Mouse (Mus musculus) kidney, adult 2 months (tissue): ENCODE results near the gene AI837181. TPM values are rescaled to one million over a fixed set of nuclear protein-coding genes. Genes with fewer than 3 reads are reported as not detected.
A peak's percentile ranks its signal among the peaks of the same experiment; 100 is the strongest.

ENCODE experiments used
- DNase-seq: peaks from one replicate; pipeline ENCODE4 v3.0.0; 2021
- H3K27ac ChIP-seq: fragments of 200-500 bp; 2 replicates; pipeline ENCODE4 v1.5.1; 2012; ENCODE audit warnings: low read depth, low read length, control low read depth, inconsistent platforms; ENCODE audit not compliant: insufficient read depth
- H3K27me3 ChIP-seq: fragments of 200-500 bp; replicated peaks from 2 replicates; pipeline ENCODE4 v1.6.1; 2012; ENCODE audit warnings: mild to moderate bottlenecking, moderate library complexity, low read length, inconsistent platforms; ENCODE audit not compliant: control insufficient read depth, insufficient read depth
- H3K36me3 ChIP-seq: fragments of 200-500 bp; 2 replicates; pipeline ENCODE4 v1.6.1; 2012; ENCODE audit warnings: mild to moderate bottlenecking, moderate library complexity, low read length, inconsistent platforms; ENCODE audit not compliant: control insufficient read depth, insufficient read depth
- H3K4me1 ChIP-seq: fragments of 200-500 bp; 2 replicates; pipeline ENCODE4 v1.6.1; 2011; ENCODE audit warnings: low read length; ENCODE audit not compliant: control insufficient read depth, insufficient read depth
- H3K4me3 ChIP-seq: fragments of 200-500 bp; 2 replicates; pipeline ENCODE4 v1.5.1; 2011; ENCODE audit warnings: mild to moderate bottlenecking, low read depth, low read length, control low read depth; ENCODE audit not compliant: insufficient read depth
- CTCF ChIP-seq: fragments of 200-500 bp; conservative IDR thresholded peaks from 2 replicates; pipeline ENCODE4 v1.5.1; 2011; ENCODE audit warnings: low read depth, mild to moderate bottlenecking, control low read depth, low read length, moderate library complexity, mixed read lengths; ENCODE audit not compliant: insufficient read depth, insufficient read length
- POLR2A ChIP-seq: fragments of 200-500 bp; IDR thresholded peaks from one replicate; pipeline ENCODE4 v1.6.1; 2011; ENCODE audit warnings: low read depth, low read length, control low read depth
- WGBS: fragments of 180-500 bp; shearing (Covaris S2); methylation state at CpG from one replicate; pipeline ENCODE4 v1.1.7; 2018; 5-methylcytosine and 5-hydroxymethylcytosine counted together
- polyA plus RNA-seq: library from polyadenylated mRNA; depleted of rRNA; stranded (reverse); fragments of >200 nt; gene quantifications from 2 replicates; pipeline ENCODE4 v1.2.3, GENCODE M21; 2012

Gene AI837181
- polyA plus RNA-seq, 1 experiment, result 71.4 TPM

DNA sequence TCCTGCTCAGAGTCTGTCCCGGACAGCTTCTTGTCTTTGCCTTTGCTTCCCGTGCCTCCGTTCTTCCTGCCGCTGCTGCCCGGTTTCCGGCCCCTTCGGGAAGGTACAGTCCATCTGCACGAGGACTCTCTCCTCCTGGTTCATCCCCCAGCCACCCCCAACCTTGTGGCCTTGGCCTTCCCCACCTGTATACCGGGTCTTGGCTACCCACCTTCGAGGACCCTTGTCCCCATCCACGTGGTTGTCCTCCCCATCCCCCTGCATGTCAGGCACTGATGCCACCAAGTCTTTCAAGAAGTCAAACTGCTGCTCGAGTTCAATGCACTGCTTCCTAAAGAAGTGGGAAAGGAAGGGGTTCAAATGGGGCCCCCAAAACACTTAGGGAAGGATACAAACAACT lies 1.4 kb upstream of the AI837181 start:
- Histone ChIP-seq H3K4me1 (peaks cover 20% of the 10 kb centered on the region), H3K36me3 (no peaks in the 10 kb centered on the region; the same call in 1 of the 2 replicates), H3K27ac (no peak overlapping the region), H3K27me3 (no peaks in the 10 kb centered on the region), H3K4me3 (peak overlapping the region; percentile 96)
- DNase-seq, result no peak
- TF ChIP-seq CTCF (no peak), POLR2A (no peak)
- WGBS, result 50% methylated on average over 12 of the region's 12 CpGs

DNA sequence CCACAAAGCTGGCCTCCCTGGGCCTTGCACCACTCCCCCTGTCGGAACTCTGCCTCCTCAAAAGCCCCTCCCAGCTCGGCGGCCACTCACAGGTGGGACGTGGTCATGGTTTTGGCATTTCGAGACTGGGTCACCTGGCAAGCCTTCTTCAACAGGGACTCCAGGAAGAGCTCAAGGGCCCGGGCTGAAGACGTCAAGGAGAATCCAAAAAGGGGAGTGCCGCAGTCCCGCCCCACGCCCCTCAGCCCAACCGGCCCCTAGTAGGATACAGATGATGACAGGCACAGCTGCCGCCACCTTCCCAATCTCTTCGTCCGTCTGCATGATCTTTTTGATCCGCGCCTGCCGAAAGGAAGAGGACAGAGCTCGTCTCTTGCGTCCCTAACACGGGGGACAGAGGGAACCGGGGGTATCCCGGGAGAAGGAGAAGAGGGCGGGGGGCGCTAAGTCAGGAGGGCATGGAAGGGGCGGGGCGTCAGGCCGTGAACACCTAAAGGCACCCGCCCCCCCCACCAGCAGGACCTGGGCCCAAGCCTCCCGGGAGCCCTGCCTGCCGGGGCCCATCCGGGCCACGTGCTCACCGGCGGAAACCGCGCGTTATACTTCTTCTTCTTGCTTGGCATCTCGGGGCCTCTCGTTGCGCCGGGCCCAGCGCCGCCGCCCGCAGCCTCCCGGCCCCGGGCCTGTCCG lies 707 bp upstream of the AI837181 start:
- H3K36me3 ChIP-seq, result no peaks in the 10 kb centered on the region; the same call in 1 of the 2 replicates
- peak; percentile 68 for DNase-seq

DNA sequence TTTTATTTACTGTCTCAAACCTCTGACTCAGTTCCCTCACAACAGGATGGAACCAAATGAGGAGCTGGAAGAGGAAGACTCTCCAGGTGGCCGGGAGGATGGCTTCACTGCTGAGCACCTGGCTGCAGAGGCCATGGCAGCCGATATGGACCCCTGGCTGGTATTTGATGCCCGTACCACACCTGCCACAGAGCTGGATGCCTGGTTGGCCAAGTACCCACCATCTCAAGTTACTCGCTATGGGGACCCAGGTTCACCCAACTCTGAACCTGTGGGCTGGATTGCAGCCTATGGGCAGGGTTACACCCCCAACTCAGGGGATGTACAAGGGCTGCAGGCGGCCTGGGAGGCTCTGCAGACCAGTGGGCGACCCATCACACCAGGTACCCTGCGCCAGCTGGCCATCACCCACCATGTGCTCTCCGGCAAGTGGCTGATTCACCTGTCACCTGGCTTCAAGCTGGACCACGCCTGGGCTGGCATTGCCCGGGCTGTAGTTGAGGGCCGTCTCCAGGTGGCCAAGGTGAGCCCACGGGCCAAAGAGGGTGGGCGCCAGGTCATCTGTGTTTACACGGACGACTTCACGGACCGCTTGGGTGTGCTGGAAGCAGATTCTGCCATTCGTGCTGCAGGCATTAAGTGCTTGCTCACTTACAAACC lies 1.1 kb downstream of the AI837181 start:
- WGBS, result 62% methylated on average over 18 of the region's 18 CpGs
- TF ChIP-seq CTCF (no peak), POLR2A (no peak)
- DNase-seq, result no peak

More for the DNA sequence above, 707 bp upstream of the AI837181 start:
- TF ChIP-seq POLR2A, result no peak
- 0 out of 2 replicates have a peak, but pooled peaks have one; percentile 16 for TF ChIP-seq CTCF
- H3K27ac ChIP-seq, result peak overlapping the region; percentile 89
- peak overlapping the region; percentile 96 for H3K4me3 ChIP-seq
- H3K27me3 ChIP-seq, result no peaks in the 10 kb centered on the region
- peaks cover 20% of the 10 kb centered on the region for H3K4me1 ChIP-seq
- 2% methylated on average over 48 of the region's 48 CpGs for WGBS

DNA sequence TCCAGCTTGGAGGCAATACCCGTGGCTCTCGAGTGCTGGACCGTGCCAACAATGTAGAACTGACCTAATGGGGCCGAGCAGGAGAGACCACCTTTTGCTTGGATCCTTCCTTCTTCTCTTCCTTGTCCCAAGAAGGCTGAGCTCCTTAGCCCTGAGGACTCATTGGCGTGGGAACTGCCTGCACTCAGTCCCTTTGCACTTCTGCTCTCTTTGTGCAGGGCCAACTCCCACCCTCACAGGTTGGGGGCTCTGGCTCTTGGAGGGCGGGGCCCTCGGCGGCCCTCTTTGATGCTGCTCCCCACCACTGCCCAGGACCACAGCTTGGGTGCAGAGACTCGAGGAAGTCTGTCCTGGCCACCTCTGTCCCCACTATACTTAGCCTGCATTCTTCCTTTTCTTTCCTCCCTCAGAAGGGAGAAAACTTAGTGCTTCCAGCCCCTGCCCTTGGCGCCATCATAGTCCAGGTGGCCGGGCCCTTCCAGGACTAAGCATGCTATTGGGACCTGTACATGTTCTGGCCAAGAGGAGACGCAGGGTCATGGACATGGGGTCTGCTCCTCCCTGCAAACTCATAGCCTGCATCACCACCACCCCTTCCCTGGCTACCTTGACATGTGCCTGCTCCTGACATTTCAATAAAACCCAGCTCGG lies 1.8 kb downstream of the AI837181 start:
- Histone ChIP-seq H3K27me3 (no peaks in the 10 kb centered on the region), H3K27ac (no peak overlapping the region), H3K4me1 (peaks cover 20% of the 10 kb centered on the region), H3K36me3 (no peaks in the 10 kb centered on the region; the same call in 1 of the 2 replicates), H3K4me3 (no peak overlapping the region)
- no peak for DNase-seq
- TF ChIP-seq CTCF, result no peak
- TF ChIP-seq POLR2A, result no peak
- WGBS, result 79% methylated on average over 13 of the region's 13 CpGs

More for the DNA sequence above, 1.1 kb downstream of the AI837181 start:
- Histone ChIP-seq H3K27me3 (no peaks in the 10 kb centered on the region), H3K4me3 (peak overlapping the region; percentile 89), H3K4me1 (peaks cover 20% of the 10 kb centered on the region), H3K36me3 (no peaks in the 10 kb centered on the region; the same call in 1 of the 2 replicates), H3K27ac (peak overlapping the region; percentile 85)

DNA sequence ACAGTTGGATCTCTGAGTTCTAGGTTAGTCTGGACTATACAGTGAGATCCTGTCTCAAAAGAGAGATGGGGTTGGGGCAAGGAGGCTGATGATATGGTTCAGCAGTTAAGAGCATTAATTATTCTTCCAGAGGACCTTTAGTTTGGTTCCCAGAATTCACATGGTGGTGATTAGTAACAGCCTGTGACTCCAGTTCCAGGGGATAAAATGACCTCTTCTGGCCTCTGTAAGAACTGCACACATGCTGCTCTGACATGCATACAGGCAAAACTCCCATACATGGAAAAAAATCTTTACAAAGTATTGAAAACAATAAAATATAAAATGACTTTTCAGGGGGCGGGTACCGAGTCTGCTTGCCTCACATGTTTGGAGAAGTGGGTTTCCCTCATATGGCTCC lies 3.1 kb downstream of the AI837181 start:
- peak; percentile 79 for DNase-seq
- no peak overlapping the region for H3K27ac ChIP-seq
- 62% methylated on average over 2 of the region's 2 CpGs for WGBS
- H3K36me3 ChIP-seq, result no peaks in the 10 kb centered on the region; the same call in 1 of the 2 replicates
- no peak overlapping the region for H3K4me3 ChIP-seq
- peaks cover 18% of the 10 kb centered on the region for H3K4me1 ChIP-seq
- no peaks in the 10 kb centered on the region for H3K27me3 ChIP-seq
- TF ChIP-seq CTCF, result peak; percentile 35
- TF ChIP-seq POLR2A, result no peak

DNA sequence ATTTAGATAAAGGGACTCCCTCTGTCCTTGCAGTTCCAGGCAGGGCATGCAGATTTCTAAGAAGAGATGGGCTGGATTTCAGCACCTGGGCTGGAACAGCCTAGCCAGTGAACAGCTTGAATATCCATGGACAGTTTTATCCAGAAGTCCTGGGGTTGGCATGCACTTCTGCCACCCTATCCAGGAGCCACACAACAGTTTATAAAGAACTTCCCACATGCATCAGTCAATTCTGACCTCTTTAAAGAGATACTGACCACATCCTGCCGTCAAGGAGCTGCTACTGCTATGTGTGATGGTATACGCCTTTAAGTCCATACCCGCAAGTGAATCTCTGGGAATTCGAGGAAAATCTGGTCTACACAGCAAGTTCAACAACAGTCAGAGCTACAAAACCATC lies 4.3 kb downstream of the AI837181 start:
- Histone ChIP-seq H3K36me3 (no peaks in the 10 kb centered on the region; the same call in 1 of the 2 replicates), H3K4me3 (no peak overlapping the region), H3K27me3 (no peaks in the 10 kb centered on the region), H3K4me1 (peaks cover 20% of the 10 kb centered on the region), H3K27ac (no peak overlapping the region)
- WGBS, result 74% methylated on average over 4 of the region's 4 CpGs
- no peak for TF ChIP-seq POLR2A
- TF ChIP-seq CTCF, result no peak
- no peak for DNase-seq

DNA sequence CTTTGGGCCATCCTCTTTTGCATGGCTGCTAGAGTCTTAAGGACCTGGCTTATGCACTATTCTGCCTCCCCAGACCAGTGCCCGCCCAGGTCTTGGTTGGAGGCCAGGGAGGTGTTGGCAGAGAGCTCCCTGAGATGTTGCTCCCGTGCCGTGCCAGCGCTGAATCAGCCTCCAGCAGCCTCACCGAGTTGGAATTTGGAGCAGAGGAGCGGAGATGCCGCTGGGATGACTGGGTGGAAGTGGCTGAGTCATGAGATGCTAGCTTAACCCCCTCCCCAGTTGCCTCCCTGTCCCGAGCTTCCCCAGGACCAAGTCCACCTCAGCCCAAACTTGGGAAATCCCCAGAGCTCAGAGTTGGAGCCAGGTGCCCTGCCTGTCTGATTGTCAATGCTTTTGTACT lies 4.9 kb downstream of the AI837181 start:
- no peaks in the 10 kb centered on the region; the same call in 1 of the 2 replicates for H3K36me3 ChIP-seq
- no peak for TF ChIP-seq CTCF
- WGBS, result 42% methylated on average over 8 of the region's 8 CpGs
- peaks cover 20% of the 10 kb centered on the region for H3K4me1 ChIP-seq
- H3K27me3 ChIP-seq, result no peaks in the 10 kb centered on the region
- peak; percentile 92 for DNase-seq
- no peak overlapping the region for H3K27ac ChIP-seq
- H3K4me3 ChIP-seq, result no peak overlapping the region
